Mouse (Mus musculus) midbrain, embryonic 16.5 days (tissue): ENCODE data around the gene Rasgef1c. TPM values are rescaled to one million over a fixed set of nuclear protein-coding genes. Genes with fewer than 3 reads are reported as not detected.

Source experiments
- microRNA-seq: library from miRNA; unstranded; fragments of <30 nt; microRNA quantifications from one replicate; pipeline ENCODE4, GENCODE M21; 2017
- polyA plus RNA-seq: library from polyadenylated mRNA; unstranded; fragments of >200 nt; fragmentation: Nextera tagmentation; extraction: Ambion mirVana; gene quantifications from 2 replicates; pipeline ENCODE4 v1.2.1, GENCODE M21; 2015

The Rasgef1c gene
- polyA plus RNA-seq, 1 experiment from 2014 or later: 33.8 TPM

Small RNAs within 50 kb of the gene (microRNA-seq; reads per million reads assigned to microRNA genes)
- gene Gm23492: not detected

Other genes with a start within 250 kb of the Rasgef1c start
- 0.70 TPM in 1 of 2 replicates, not detected in the other for gene Scgb3a1, start 238.2 kb upstream of the Rasgef1c start, polyA plus RNA-seq
- gene Cnot6, start 189.1 kb upstream of the Rasgef1c start, polyA plus RNA-seq: 39.0 and 46.5 TPM in 2 replicates
- gene Gfpt2, start 107.7 kb upstream of the Rasgef1c start, polyA plus RNA-seq: 6.6 and 6.8 TPM in 2 replicates
- gene Mapk9, start 55.1 kb upstream of the Rasgef1c start, polyA plus RNA-seq: 64.2 and 71.4 TPM in 2 replicates
- 51.4 and 60.4 TPM in 2 replicates for gene Rnf130, start 123.5 kb downstream of the Rasgef1c start, polyA plus RNA-seq
- gene Tbc1d9b, start 229.6 kb downstream of the Rasgef1c start, polyA plus RNA-seq: 38.3 and 38.4 TPM in 2 replicates